Mouse (Mus musculus): ENCODE measurements around the gene Socs1. TPM values are rescaled to one million over a fixed set of nuclear protein-coding genes. Genes with fewer than 3 reads are reported as not detected.
A peak's percentile ranks its signal among the peaks of the same experiment; 100 is the strongest.

Socs1 gene
- polyA plus RNA-seq, 1 experiment from 2014 or later: 1.7 TPM

GRCm38 (mm10) chr16:10784793-10785370 is 454 bp downstream of the Socs1 start:
- H3K36me3 ChIP-seq: no peaks in the 10 kb centered on the region
- H3K9me3 ChIP-seq: no peaks in the 10 kb centered on the region
- under 1% methylated on average over 39 of the region's 55 CpGs for WGBS
- H3K4me3 ChIP-seq: peak overlapping the region; percentile 75
- peak overlapping the region; percentile 84 for H3K27ac ChIP-seq (replicated peaks)
- peaks cover 15% of the 10 kb centered on the region; the same call in 1 of the 2 replicates for H3K27me3 ChIP-seq
- H3K9ac ChIP-seq (replicated peaks): peak overlapping the region; percentile 63
- peak overlapping the region; percentile 98 for H3K4me2 ChIP-seq (replicated peaks)
- H3K4me1 ChIP-seq: peaks cover 19% of the 10 kb centered on the region
- peak; percentile 86 for ATAC-seq (replicated peaks)

- Histone ChIP-seq H3K4me3 (peak overlapping the region; percentile 75), H3K27ac (replicated peaks) (no peak overlapping the region), H3K4me1 (peaks cover 19% of the 10 kb centered on the region), H3K4me2 (replicated peaks) (peak overlapping the region; percentile 98), H3K9ac (replicated peaks) (peak overlapping the region; percentile 63), H3K36me3 (no peaks in the 10 kb centered on the region), H3K27me3 (peaks cover 15% of the 10 kb centered on the region; the same call in 1 of the 2 replicates), H3K9me3 (no peaks in the 10 kb centered on the region)
- ATAC-seq (replicated peaks): no peak; the same call in 1 of the 2 replicates
- 4% methylated on average over 81 of the region's 81 CpGs for WGBS
These were observed 1.2 kb downstream of the Socs1 start for GRCm38 (mm10) chr16:10783883-10784792.

GRCm38 (mm10) chr16:10783451-10783850 is 1.9 kb downstream of the Socs1 start:
- Histone ChIP-seq H3K9me3 (no peaks in the 10 kb centered on the region), H3K27me3 (peaks cover 15% of the 10 kb centered on the region; the same call in 1 of the 2 replicates), H3K9ac (replicated peaks) (no peak overlapping the region), H3K27ac (replicated peaks) (no peak overlapping the region), H3K4me3 (0 out of 2 replicates have a peak overlapping the region, but pooled peaks have one; percentile 75), H3K4me1 (peaks cover 19% of the 10 kb centered on the region), H3K36me3 (no peaks in the 10 kb centered on the region), H3K4me2 (replicated peaks) (no peak overlapping the region)
- ATAC-seq (replicated peaks): no peak
- 75% methylated on average over 8 of the region's 8 CpGs for WGBS

- 69% methylated on average over 1 of the region's 1 CpGs for WGBS
- H3K4me3 ChIP-seq: no peak overlapping the region
- no peak overlapping the region for H3K9ac ChIP-seq (replicated peaks)
- ATAC-seq (replicated peaks): no peak
- no peak overlapping the region for H3K27ac ChIP-seq (replicated peaks)
- no peaks in the 10 kb centered on the region for H3K36me3 ChIP-seq
- H3K9me3 ChIP-seq: no peaks in the 10 kb centered on the region
- peaks cover 19% of the 10 kb centered on the region for H3K4me1 ChIP-seq
- H3K27me3 ChIP-seq: peaks cover 15% of the 10 kb centered on the region; the same call in 1 of the 2 replicates
- no peak overlapping the region for H3K4me2 ChIP-seq (replicated peaks)
These were observed 2.2 kb downstream of the Socs1 start for GRCm38 (mm10) chr16:10783152-10783434.

- no peak overlapping the region for H3K4me2 ChIP-seq (replicated peaks)
- H3K36me3 ChIP-seq: no peaks in the 10 kb centered on the region
- no peaks in the 10 kb centered on the region for H3K9me3 ChIP-seq
- no peak overlapping the region for H3K9ac ChIP-seq (replicated peaks)
- no peak for ATAC-seq (replicated peaks)
- 45% methylated on average over 6 of the region's 6 CpGs for WGBS
- H3K27ac ChIP-seq (replicated peaks): no peak overlapping the region
- no peak overlapping the region for H3K4me3 ChIP-seq
- H3K4me1 ChIP-seq: peaks cover 19% of the 10 kb centered on the region
- H3K27me3 ChIP-seq: peaks cover 15% of the 10 kb centered on the region; the same call in 1 of the 2 replicates
These were observed 2.8 kb downstream of the Socs1 start for GRCm38 (mm10) chr16:10782377-10783151.

- no peak overlapping the region for H3K4me2 ChIP-seq (replicated peaks)
- 36% methylated on average over 9 of the region's 9 CpGs for WGBS
These were observed 3.4 kb downstream of the Socs1 start for GRCm38 (mm10) chr16:10781862-10782371.

GRCm38 (mm10) chr16:10780631-10781120 is 4.7 kb downstream of the Socs1 start:
- no peaks in the 10 kb centered on the region for H3K9me3 ChIP-seq
- no peak overlapping the region for H3K9ac ChIP-seq (replicated peaks)
- WGBS: 87% methylated on average over 5 of the region's 5 CpGs
- no peak for ATAC-seq (replicated peaks)
- no peak overlapping the region for H3K4me2 ChIP-seq (replicated peaks)
- H3K4me1 ChIP-seq: peaks cover 13% of the 10 kb centered on the region
- H3K27me3 ChIP-seq: peaks cover 15% of the 10 kb centered on the region; the same call in 1 of the 2 replicates
- H3K27ac ChIP-seq (replicated peaks): no peak overlapping the region
- no peaks in the 10 kb centered on the region for H3K36me3 ChIP-seq
- H3K4me3 ChIP-seq: no peak overlapping the region

More at GRCm38 (mm10) chr16:10781862-10782371, 3.4 kb downstream of the Socs1 start:
- peaks cover 15% of the 10 kb centered on the region; the same call in 1 of the 2 replicates for H3K27me3 ChIP-seq
- ATAC-seq (replicated peaks): no peak
- no peak overlapping the region for H3K9ac ChIP-seq (replicated peaks)
- no peaks in the 10 kb centered on the region for H3K36me3 ChIP-seq
- no peak overlapping the region for H3K27ac ChIP-seq (replicated peaks)
- peaks cover 19% of the 10 kb centered on the region for H3K4me1 ChIP-seq
- H3K9me3 ChIP-seq: no peaks in the 10 kb centered on the region
- no peak overlapping the region for H3K4me3 ChIP-seq

- 75% methylated on average over 5 of the region's 5 CpGs for WGBS
- no peaks in the 10 kb centered on the region for H3K9me3 ChIP-seq
- ATAC-seq (replicated peaks): no peak
These were observed 7.7 kb downstream of the Socs1 start for GRCm38 (mm10) chr16:10777579-10778160.

GRCm38 (mm10) chr16:10776322-10776721 is 9.0 kb downstream of the Socs1 start:
- no peak for ATAC-seq (replicated peaks)
- no peaks in the 10 kb centered on the region for H3K4me1 ChIP-seq
- WGBS: 77% methylated on average over 7 of the region's 7 CpGs
- no peaks in the 10 kb centered on the region for H3K27me3 ChIP-seq
- H3K4me3 ChIP-seq: no peak overlapping the region
- no peak overlapping the region for H3K9ac ChIP-seq (replicated peaks)
- no peak overlapping the region for H3K4me2 ChIP-seq (replicated peaks)
- H3K27ac ChIP-seq (replicated peaks): no peak overlapping the region
- no peaks in the 10 kb centered on the region for H3K36me3 ChIP-seq
- no peaks in the 10 kb centered on the region for H3K9me3 ChIP-seq

More at GRCm38 (mm10) chr16:10777579-10778160, 7.7 kb downstream of the Socs1 start:
- peaks cover under 1% of the 10 kb centered on the region; the same call in 1 of the 2 replicates for H3K27me3 ChIP-seq
- H3K36me3 ChIP-seq: no peaks in the 10 kb centered on the region
- no peaks in the 10 kb centered on the region for H3K4me1 ChIP-seq
- no peak overlapping the region for H3K27ac ChIP-seq (replicated peaks)
- H3K9ac ChIP-seq (replicated peaks): no peak overlapping the region
- no peak overlapping the region for H3K4me3 ChIP-seq
- no peak overlapping the region for H3K4me2 ChIP-seq (replicated peaks)

GRCm38 (mm10) chr16:10774726-10775125 is 10.6 kb downstream of the Socs1 start:
- Histone ChIP-seq H3K4me1 (no peaks in the 10 kb centered on the region), H3K4me3 (no peak overlapping the region), H3K4me2 (replicated peaks) (no peak overlapping the region), H3K36me3 (no peaks in the 10 kb centered on the region), H3K27ac (replicated peaks) (no peak overlapping the region), H3K27me3 (no peaks in the 10 kb centered on the region), H3K9me3 (no peaks in the 10 kb centered on the region), H3K9ac (replicated peaks) (no peak overlapping the region)
- 72% methylated on average over 4 of the region's 4 CpGs for WGBS
- no peak for ATAC-seq (replicated peaks)

GRCm38 (mm10) chr16:10773543-10773942 is 11.8 kb downstream of the Socs1 start:
- no peak for ATAC-seq (replicated peaks)
- no peaks in the 10 kb centered on the region for H3K4me1 ChIP-seq
- no peak overlapping the region for H3K4me2 ChIP-seq (replicated peaks)
- 89% methylated on average over 8 of the region's 8 CpGs for WGBS
- no peak overlapping the region for H3K9ac ChIP-seq (replicated peaks)
- H3K27me3 ChIP-seq: no peaks in the 10 kb centered on the region
- no peak overlapping the region for H3K4me3 ChIP-seq
- no peaks in the 10 kb centered on the region for H3K36me3 ChIP-seq
- no peak overlapping the region for H3K27ac ChIP-seq (replicated peaks)
- H3K9me3 ChIP-seq: no peaks in the 10 kb centered on the region

All from forebrain, embryonic 15.5 days (tissue).